Mouse (Mus musculus) liver (tissue): ENCODE measurements at regions not wholly inside any gene's neighbourhood (a gene's known extent, or its start where the extent isn't known, plus 50 kb on each side); places are given as distances from the start of the nearest gene placed in this dataset.
"Not testable (repeated sequence)": the region's sequence is repeated elsewhere in the genome, so short reads cannot be mapped to it uniquely, and the experiment has no call there.

Source experiments
- DNase-seq: peaks from one replicate; pipeline ENCODE4 v3.0.0-alpha.2; 2020; ENCODE audit warnings: mixed read lengths

GRCm38 (mm10) chr13:5408226-5408804, 453.0 kb upstream of the Klf6 start:
- no peak for DNase-seq

GRCm38 (mm10) chr13:5412052-5412451, 449.2 kb upstream of the Klf6 start:
- DNase-seq: no peak

GRCm38 (mm10) chr13:5413009-5413408, 448.3 kb upstream of the Klf6 start:
- not testable (repeated sequence) for DNase-seq

DNA sequence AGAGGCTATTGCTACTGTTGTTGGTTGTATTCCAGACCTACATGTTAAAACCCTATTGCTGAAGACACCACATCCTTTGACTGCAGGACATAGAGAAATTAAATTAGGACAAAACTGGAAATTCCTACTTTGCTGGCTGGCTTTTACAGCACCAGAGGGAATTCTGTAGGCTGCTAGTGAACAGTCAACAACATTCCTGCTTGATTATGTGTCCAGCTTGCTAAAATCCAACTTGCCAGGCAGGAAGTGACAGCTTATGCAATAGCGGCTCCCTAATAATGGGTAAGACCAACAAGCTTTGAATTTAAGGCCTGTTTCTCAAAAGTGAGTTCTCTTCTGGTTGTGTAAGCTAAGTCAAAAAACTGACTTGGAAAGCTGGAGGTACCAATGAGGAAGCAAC, 437.2 kb upstream of the Klf6 start:
- no peak for DNase-seq

DNA sequence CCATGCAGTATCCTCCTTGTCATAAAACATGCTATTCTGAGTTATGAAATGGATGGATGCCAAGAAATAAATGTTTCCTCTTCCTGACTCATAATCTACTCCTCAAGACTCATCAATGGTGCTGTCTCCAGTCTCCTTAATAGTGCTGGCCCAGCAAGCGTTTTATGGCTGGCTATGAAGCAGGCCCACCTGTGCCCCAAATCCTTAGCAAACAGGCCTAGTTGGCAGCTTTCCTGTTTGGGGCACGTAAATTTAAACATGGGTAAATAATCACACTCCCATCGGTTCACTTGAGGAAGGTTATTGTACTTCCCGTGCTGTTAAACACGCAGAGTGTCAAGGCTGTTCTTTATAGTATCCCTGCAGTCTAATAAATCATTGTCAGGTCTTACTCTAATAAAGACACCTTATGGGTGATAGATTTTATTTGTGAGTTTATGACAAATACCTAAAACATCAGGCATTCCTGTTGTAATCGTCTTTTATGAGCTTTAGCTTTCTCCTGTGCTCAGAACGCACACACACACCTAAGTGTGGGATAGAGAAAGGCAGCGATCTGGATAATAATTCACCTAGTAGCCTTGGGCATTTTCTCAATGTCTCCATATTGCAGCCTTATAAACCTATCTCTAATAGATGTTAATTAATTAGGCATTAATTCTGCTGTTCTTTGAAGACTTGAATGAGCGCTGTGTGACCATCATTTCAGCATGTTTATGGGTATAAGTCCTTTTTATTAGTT, 435.6 kb upstream of the Klf6 start:
- DNase-seq: no peak

DNA sequence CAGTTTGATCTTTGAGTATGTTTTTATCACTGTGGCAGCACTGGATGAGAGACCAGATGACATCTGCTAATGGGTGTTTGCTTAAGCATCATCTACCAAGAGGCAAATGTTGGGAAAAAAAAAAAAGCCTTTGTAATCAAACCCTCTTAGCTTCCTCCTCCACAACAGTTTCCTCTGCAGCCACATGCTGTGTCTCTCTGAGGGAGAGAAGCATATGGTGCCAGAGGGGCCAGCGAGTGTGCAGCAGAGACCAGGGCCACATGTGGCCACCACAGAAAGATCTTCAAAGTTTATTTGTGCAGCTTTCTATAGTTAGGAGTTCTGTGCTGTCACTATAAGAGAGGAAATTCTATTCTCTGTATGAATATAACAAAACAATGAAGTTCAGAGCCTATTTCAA, 427.6 kb upstream of the Klf6 start:
- no peak for DNase-seq

DNA sequence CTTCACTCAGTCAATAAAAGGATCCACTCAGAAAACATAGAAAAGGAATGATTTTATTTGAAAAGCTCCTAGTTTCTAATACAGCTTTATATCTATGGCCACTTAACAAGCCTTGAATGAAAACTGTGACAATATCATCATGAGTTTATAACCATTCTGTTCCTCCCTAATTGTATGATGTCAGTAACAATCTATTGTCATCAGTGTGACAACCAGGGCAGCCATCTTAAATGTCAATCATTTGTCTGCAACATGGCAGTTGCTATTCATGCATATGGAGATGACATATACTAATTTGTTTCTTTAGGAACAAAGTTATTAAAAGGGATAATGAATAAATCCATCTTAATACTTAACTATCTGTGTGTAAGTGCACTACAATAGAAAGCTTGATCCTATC, 426.2 kb upstream of the Klf6 start:
- DNase-seq: no peak

DNA sequence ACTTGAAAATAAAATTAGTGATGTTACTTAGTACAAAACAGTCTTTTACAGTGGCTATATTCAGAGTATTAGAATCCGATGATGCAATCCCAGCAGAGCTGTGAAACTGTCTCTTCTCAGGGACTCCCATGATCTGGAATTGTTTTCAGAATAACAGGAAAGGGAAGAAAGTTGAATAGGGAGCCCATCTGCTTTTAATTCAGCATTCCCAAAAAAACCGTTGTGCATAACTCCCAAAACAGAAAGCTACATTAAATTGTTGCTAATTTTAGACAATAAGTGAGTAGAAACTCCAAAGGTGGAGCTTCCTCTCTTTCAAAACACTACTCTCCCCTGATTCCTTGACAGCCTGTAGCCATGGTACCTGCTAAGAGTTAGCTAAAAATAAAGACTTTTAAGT, 425.1 kb upstream of the Klf6 start:
- no peak for DNase-seq

DNA sequence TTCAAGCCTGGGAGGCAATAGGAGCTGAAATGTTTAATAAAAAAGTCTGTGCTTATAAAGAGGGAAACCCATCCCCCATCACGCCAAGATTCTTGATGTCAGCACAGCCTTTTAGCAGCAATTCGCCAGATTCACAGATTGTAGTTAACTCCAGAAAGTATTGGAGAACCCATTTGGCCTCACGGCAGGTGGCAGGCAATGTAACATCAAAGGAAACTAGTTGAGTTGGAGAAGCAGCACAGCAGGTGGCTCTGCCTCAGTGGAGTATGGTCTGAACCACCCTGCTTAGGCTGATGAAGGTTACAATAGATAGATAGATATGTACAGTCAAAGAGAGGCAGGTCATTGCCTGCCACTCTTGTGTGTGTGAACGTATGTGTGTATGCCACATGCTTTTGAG, 420.8 kb upstream of the Klf6 start:
- DNase-seq: no peak

GRCm38 (mm10) chr13:5444759-5445478, 416.4 kb upstream of the Klf6 start:
- no peak for DNase-seq

- DNase-seq: no peak
These were observed 412.7 kb upstream of the Klf6 start for GRCm38 (mm10) chr13:5448601-5449000.

- no peak for DNase-seq
These were observed 380.5 kb upstream of the Klf6 start for GRCm38 (mm10) chr13:5480779-5481178.

GRCm38 (mm10) chr13:5492266-5492665, 369.0 kb upstream of the Klf6 start:
- DNase-seq: no peak

GRCm38 (mm10) chr13:5497535-5497934, 363.7 kb upstream of the Klf6 start:
- no peak for DNase-seq

GRCm38 (mm10) chr13:5511784-5512183, 349.5 kb upstream of the Klf6 start:
- DNase-seq: no peak

DNA sequence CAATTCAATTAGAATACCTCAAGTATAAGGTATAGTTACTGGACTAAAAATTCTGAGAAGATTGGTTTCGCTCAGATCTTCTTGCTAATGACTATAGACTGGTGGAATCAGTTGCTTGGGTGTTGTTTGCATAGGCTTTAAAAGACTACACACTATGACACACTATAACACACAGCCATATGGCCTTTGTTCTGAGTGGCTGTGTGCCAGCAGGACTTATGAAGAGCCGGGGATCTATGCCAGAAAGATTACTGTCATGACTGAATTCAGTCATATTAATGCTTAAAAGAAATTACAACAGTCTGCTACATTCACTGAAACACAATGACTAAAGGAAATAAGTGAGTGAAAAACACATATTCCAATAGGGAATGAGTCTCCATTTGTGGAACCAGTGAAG, 345.7 kb upstream of the Klf6 start:
- DNase-seq: no peak

DNA sequence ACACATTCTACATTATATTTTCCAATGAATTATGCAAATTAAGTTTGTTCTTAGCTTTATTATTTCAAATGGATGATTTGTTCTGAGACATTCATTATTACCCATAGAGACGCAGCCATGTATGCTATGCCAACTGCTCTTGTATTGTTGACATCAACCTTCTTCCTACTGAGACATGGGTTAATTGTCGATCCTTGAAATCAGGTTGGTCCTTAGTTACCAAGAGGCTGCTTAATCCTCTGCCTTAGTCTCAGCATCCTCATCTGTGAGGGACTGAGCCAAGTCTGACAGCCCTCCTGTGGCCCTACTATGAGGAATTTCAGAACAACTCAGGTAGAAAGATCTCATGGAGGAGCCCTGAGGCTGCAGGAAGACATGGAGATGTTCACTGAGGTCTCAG, 345.2 kb upstream of the Klf6 start:
- DNase-seq: no peak

- no peak for DNase-seq
These were observed 342.1 kb upstream of the Klf6 start for GRCm38 (mm10) chr13:5519181-5519580.

DNA sequence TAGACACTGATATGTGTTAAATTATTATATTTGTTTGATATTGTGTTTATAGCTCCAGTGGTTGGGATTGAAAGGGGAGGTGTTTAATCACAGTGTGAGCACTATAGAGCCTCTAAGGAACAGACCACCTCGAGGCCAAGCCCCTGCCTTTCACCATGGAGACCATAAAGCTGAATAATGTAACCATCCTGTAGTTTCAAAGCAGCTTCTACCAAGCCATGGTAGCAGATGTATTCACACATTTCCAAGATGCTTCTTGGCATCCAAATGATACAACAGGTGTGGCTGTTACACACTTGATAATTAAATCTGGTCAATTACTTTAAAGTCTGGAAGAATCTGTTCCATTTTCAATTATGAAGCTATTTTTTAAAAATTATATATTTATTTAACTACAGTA, 341.7 kb upstream of the Klf6 start:
- DNase-seq: no peak

DNA sequence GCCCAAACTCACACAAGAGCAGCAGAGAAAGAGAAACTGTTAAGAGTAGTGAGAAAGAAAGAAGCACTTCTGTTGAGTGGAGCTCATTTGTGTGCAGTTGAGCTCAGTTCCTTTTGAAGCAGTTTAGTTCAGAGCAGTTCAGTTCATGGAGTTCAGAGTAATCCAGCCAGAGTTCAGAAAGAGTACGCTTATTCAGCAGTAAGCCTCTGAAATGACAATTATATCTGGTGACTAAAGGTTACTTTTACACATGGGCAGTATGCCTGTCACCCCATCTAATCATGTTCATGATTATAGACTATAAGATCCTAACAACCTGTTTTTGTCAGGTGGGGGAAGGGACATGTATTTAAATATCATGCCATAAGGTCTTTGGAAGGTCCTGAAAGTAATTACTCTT, 333.9 kb upstream of the Klf6 start:
- DNase-seq: no peak

GRCm38 (mm10) chr13:5540321-5540720, 321.0 kb upstream of the Klf6 start:
- no peak for DNase-seq

DNA sequence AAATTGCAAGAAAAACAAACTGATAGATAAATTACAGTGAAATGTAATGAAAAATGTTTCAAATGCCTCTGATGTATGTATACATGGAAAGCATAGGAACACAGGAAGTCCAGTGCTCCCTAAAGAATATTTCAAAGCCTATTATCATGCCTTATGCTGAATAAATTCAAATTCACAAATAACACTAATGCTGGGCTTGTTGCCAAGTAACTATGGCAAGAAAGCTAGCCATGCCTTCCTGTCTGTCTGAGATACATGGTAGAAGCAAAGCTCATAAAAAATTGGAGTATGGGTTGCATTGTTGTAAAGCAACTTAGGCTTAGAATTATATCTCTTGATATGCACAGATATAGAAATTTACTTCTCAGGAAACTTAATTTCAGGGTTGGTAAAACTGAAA, 315.8 kb upstream of the Klf6 start:
- DNase-seq: no peak

DNA sequence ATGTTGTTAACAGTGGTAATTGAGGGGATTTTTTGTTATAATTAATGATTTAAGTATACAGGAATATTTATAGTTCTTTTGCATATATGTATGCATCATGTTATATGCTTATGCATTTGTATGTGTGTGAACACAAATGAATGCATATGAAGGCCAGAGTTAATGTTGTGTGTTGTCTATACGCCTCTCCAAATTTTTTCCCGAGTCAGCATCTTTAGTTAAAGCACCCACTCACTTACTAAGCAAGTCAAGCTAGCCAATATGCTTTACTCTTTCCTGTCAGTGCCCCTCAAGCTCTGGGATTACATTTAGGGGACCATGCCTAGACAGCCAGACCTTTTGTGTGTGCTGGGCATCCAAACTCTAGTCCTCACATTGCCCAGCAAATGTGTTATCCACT, 315.3 kb upstream of the Klf6 start:
- DNase-seq: no peak

GRCm38 (mm10) chr13:5546937-5547336, 314.3 kb upstream of the Klf6 start:
- DNase-seq: no peak
